14 mouse cellular contexts compared by ENCODE assay signal in genomic region chr5:118480000-118480399, GRCm38 (mm10).
A peak's percentile ranks its signal among the peaks of the same experiment; 100 is the strongest.
DNase-seq lines count a peak whose midpoint lies in the region; ATAC-seq and TF ChIP-seq lines count a peak whose summit lies in the region.
"Had no signal": no experiment of that assay in that cellular context is flagged by ENCODE, and none has a peak within 500 bp of the region (broad histone marks: within the 10 kb centered on the region; RNA-seq: fewer than 3 reads in every experiment).

No protein-coding gene starts in this region.

- peak; percentile 29; the same call in 1 of the 2 replicates for ATAC-seq in heart, embryonic 12.5 days (ENCODE audit: insufficient number of reproducible peaks, low FRiP score)
- ATAC-seq in intestine, embryonic 16.5 days, result peak; percentile 59
- ATAC-seq in midbrain, embryonic 11.5 days (ENCODE audit: low FRiP score), result no peak
- ATAC-seq in kidney, embryonic 16.5 days (ENCODE audit: low FRiP score, low TSS enrichment), result no peak
- ATAC-seq: CD4-positive, CD25-positive, alpha-beta regulatory T cell, adult 4 months; midbrain, embryonic 15.5 days had no signal

- peaks cover 45% of the 10 kb centered on the region for H3K4me1 ChIP-seq in heart, embryonic 12.5 days (replicated peaks)
- H3K4me1 ChIP-seq in intestine, embryonic 16.5 days (ENCODE audit: control insufficient read depth, insufficient read depth, low read length), result peaks cover 14% of the 10 kb centered on the region
- H3K4me1 ChIP-seq in spleen, adult 2 months (ENCODE audit: control insufficient read depth, insufficient read depth, insufficient read length), result peaks cover 32% of the 10 kb centered on the region; the same call in 1 of the 2 replicates
- peaks cover 7% of the 10 kb centered on the region; the same call in 1 of the 2 replicates for H3K4me1 ChIP-seq in midbrain, embryonic 11.5 days (ENCODE audit: control insufficient read depth, insufficient read depth, low read length)
- peaks cover 21% of the 10 kb centered on the region for H3K4me1 ChIP-seq in kidney, embryonic 16.5 days (ENCODE audit: insufficient read depth, low read length)

- H3K27ac ChIP-seq in heart, embryonic 12.5 days (ENCODE audit: poor library complexity, severe bottlenecking), result no peak overlapping the region
- no peak overlapping the region for H3K27ac ChIP-seq in intestine, embryonic 16.5 days (ENCODE audit: low read length)
- peak overlapping the region; percentile 42; the same call in 1 of the 2 replicates for H3K27ac ChIP-seq in spleen, adult 2 months (ENCODE audit: insufficient read depth, low read length)
- H3K27ac ChIP-seq in midbrain, embryonic 11.5 days (ENCODE audit: low read depth, low read length), result no peak overlapping the region
- H3K27ac ChIP-seq in kidney, embryonic 16.5 days (ENCODE audit: low read length), result no peak overlapping the region
- H3K27ac ChIP-seq: embryonic facial prominence, embryonic 15.5 days; midbrain, embryonic 15.5 days had no signal

- H3K4me3 ChIP-seq in heart, embryonic 12.5 days, result no peak overlapping the region
- no peak overlapping the region for H3K4me3 ChIP-seq in intestine, embryonic 16.5 days (ENCODE audit: low read length)
- no peak overlapping the region for H3K4me3 ChIP-seq in spleen, adult 2 months (ENCODE audit: extremely low read depth, insufficient read depth, insufficient read length)
- H3K4me3 ChIP-seq in midbrain, embryonic 11.5 days (ENCODE audit: low read depth, low read length), result no peak overlapping the region
- no peak overlapping the region for H3K4me3 ChIP-seq in kidney, embryonic 16.5 days (ENCODE audit: low read length)
- H3K4me3 ChIP-seq: embryonic facial prominence, embryonic 15.5 days; midbrain, embryonic 15.5 days had no signal

- H3K36me3 ChIP-seq in heart, embryonic 12.5 days, result no peaks in the 10 kb centered on the region
- no peaks in the 10 kb centered on the region for H3K36me3 ChIP-seq in intestine, embryonic 16.5 days (ENCODE audit: control insufficient read depth, insufficient read depth, low read length)
- H3K36me3 ChIP-seq in spleen, adult 2 months (ENCODE audit: control insufficient read depth, insufficient read depth, low read length), result no peaks in the 10 kb centered on the region
- H3K36me3 ChIP-seq in midbrain, embryonic 11.5 days (ENCODE audit: control insufficient read depth, insufficient read depth, low read length), result no peaks in the 10 kb centered on the region
- H3K36me3 ChIP-seq in kidney, embryonic 16.5 days (ENCODE audit: insufficient read depth, low read length), result no peaks in the 10 kb centered on the region
- H3K36me3 ChIP-seq: embryonic facial prominence, embryonic 15.5 days; midbrain, embryonic 15.5 days had no signal

- no peak for DNase-seq in heart, adult 9 months (ENCODE audit: low spot score in 2 of 2)
- peak; percentile 69 for DNase-seq in MEL-GATA-1-ER (ENCODE audit: extremely low read depth, low read depth)
- DNase-seq in spleen, adult 2 months (ENCODE audit: low read depth in 1 of 2, low spot score in 2 of 2), result no peak
- DNase-seq in midbrain, embryonic 11.5 days (ENCODE audit: low spot score, missing footprints), result no peak
- no peak for DNase-seq in left cerebral cortex, postnatal 14 days (ENCODE audit: low spot score in 2 of 2)
- DNase-seq: cerebellum, postnatal 25 days; kidney, postnatal 10 days; thymus, adult 2 months had no signal

- H3K4me2 ChIP-seq in heart, embryonic 12.5 days, result no peak overlapping the region
- no peak overlapping the region for H3K4me2 ChIP-seq in intestine, embryonic 16.5 days (ENCODE audit: low read depth, low read length)
- no peak overlapping the region for H3K4me2 ChIP-seq in midbrain, embryonic 11.5 days
- no peak overlapping the region for H3K4me2 ChIP-seq in kidney, embryonic 16.5 days (replicated peaks; ENCODE audit: low read depth, low read length)
- H3K4me2 ChIP-seq: embryonic facial prominence, embryonic 15.5 days; midbrain, embryonic 15.5 days had no signal

- H3K27me3 ChIP-seq in heart, embryonic 12.5 days (replicated peaks), result no peaks in the 10 kb centered on the region
- no peaks in the 10 kb centered on the region for H3K27me3 ChIP-seq in intestine, embryonic 16.5 days (replicated peaks; ENCODE audit: control insufficient read depth, insufficient read depth, low read length)
- H3K27me3 ChIP-seq in spleen, adult 2 months (ENCODE audit: control insufficient read depth, insufficient read depth, low read length), result no peaks in the 10 kb centered on the region
- H3K27me3 ChIP-seq in midbrain, embryonic 11.5 days (ENCODE audit: control insufficient read depth, insufficient read depth, low read length), result no peaks in the 10 kb centered on the region
- no peaks in the 10 kb centered on the region for H3K27me3 ChIP-seq in kidney, embryonic 16.5 days (ENCODE audit: insufficient read depth, low read length)
- H3K27me3 ChIP-seq: embryonic facial prominence, embryonic 15.5 days; midbrain, embryonic 15.5 days had no signal

- WGBS in heart, embryonic 12.5 days, result 38% methylated on average over 5 of the region's 5 CpGs
- WGBS in intestine, embryonic 16.5 days, result 56% methylated on average over 5 of the region's 5 CpGs
- WGBS in spleen, adult 2 months, result 62% methylated on average over 5 of the region's 5 CpGs
- WGBS in midbrain, embryonic 11.5 days, result 80% methylated on average over 5 of the region's 5 CpGs
- WGBS in kidney, embryonic 16.5 days, result 83% methylated on average over 5 of the region's 5 CpGs

- no peaks in the 10 kb centered on the region for H3K9me3 ChIP-seq in heart, embryonic 12.5 days (replicated peaks)
- H3K9me3 ChIP-seq in intestine, embryonic 16.5 days (ENCODE audit: control insufficient read depth, low read length), result no peaks in the 10 kb centered on the region
- H3K9me3 ChIP-seq in midbrain, embryonic 11.5 days (ENCODE audit: control insufficient read depth, low read length), result no peaks in the 10 kb centered on the region
- H3K9me3 ChIP-seq in kidney, embryonic 16.5 days (ENCODE audit: low read length), result no peaks in the 10 kb centered on the region
- H3K9me3 ChIP-seq: embryonic facial prominence, embryonic 15.5 days; midbrain, embryonic 15.5 days had no signal

- intact Hi-C loops in left cerebral cortex, postnatal 14 days (cut with DNase I), result no loop called here

- no peak for TF ChIP-seq POLR2A in spleen, adult 2 months (IDR thresholded peaks at IDR 0.05; ENCODE audit: low read depth, low read length)

- no peak overlapping the region for H3K9ac ChIP-seq in heart, embryonic 12.5 days
- H3K9ac ChIP-seq in intestine, embryonic 16.5 days (ENCODE audit: low read depth, low read length), result no peak overlapping the region
- H3K9ac ChIP-seq in midbrain, embryonic 11.5 days (ENCODE audit: low read length), result no peak overlapping the region
- no peak overlapping the region for H3K9ac ChIP-seq in kidney, embryonic 16.5 days (replicated peaks; ENCODE audit: low read length)
- H3K9ac ChIP-seq: embryonic facial prominence, embryonic 15.5 days; midbrain, embryonic 15.5 days had no signal

- TF ChIP-seq CTCF in spleen, adult 2 months (IDR thresholded peaks at IDR 0.05; ENCODE audit: extremely low read depth, insufficient read depth, insufficient read length, insufficient replicate concordance), result no peak

Comparison
In these comparisons a context has a peak if more than half of its experiments do, and no peak if none do; other contexts are left out.
1. ATAC-seq: peak in heart, embryonic 12.5 days (single experiment) and intestine, embryonic 16.5 days (single experiment); none in midbrain, embryonic 11.5 days (single experiment) and kidney, embryonic 16.5 days (single experiment).